Mouse (Mus musculus): ENCODE measurements around the gene Siva1.

The Siva1 gene

DNA sequence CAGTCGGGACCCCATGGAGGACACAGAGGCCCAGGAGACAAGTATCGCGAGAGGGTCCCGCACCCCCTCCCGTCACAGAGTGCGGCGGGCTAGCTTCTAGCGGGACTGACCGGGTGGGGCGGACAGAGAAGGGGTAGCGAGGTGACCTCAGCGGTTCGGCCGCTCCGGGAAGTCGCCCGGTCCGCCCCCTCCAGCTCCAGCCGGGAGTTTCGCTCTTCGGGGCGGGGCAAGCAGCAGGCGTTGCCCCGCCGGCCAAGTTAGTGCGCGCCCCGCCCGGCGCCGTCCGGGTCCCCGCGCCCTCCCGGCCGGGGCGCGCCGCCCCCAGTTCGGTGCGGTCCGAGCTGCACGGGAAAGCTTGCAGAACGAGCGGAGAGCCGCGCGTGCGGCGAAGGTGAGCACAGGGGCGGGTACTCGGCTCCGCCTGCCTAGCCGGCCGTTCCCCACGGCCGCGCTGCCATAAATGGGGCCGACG is 34.1 kb downstream of the Siva1 start, which contains the start of gene Zbtb42:
Gene Zbtb42, plus strand, starts transcription at position 274 of the 472 bp plus-strand sequence.
- DNase-seq (ENCODE audit: low read depth), result no peak

DNA sequence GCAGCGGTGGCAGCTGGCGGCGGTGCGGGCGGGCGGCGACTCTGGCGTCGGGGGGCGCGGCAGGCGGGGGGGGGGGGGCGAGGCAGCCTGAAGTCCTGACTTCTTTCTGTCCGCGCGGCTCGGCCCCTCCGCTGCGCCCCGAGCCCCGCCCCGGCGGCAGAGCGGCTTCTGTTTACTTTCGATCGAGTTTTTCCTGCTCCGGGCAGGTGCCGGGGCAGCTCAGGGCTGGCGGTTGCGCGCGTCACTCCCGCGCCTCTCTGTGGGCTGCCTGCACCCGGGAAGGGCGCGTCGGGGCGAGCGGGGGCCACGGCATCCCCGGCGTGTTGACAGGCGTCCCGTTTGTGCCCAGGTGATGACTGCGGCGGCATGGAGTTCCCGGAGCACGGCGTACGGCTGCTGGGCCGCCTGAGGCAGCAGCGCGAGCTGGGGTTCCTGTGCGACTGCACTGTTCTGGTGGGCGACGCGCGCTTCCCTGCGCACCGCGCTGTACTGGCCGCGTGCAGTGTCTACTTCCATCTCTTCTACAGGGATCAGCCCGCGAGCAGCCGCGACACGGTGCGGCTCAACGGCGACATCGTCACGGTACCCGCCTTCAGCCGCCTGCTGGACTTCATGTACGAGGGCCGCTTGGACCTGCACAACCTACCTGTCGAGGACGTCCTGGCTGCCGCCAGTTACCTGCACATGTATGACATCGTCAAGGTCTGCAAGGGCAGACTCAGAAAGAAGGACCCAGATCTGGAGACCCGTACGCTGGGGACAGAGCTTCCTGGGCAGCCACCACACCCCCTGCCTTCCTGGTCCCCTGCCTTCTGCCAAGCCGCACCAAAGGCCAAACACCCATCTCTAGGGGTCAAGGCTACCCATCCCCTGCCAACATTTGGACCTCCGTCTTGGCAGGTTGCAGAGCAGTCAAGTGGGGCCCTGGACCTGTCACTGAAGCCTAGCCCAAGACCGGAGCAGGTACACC is 34.8 kb downstream of the Siva1 start:
- no peak for DNase-seq (ENCODE audit: low read depth)

- no peak for DNase-seq (ENCODE audit: low read depth)
Measured at GRCm38 (mm10) chr12:112683351-112683750, 38.9 kb downstream of the Siva1 start.

DNA sequence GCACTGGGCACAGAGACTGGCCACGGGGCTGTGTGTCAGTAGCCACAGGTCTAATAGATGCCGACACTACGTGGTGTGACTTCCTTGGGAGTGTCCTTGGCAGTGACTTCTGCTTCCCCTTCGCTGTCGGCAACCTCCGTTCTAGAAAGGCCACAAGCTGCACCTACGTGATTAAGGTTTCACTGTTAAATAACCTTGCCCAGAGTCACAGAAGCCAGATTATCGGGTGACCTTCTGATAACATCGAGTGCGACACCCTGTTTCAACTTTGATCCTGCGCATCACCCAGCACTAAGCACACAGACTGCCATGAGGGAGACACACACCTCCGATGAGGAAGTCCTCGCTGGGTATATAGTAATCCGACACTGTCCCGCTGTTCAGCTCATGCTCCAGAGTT is 44.0 kb downstream of the Siva1 start:
- DNase-seq (ENCODE audit: low read depth), result no peak

DNA sequence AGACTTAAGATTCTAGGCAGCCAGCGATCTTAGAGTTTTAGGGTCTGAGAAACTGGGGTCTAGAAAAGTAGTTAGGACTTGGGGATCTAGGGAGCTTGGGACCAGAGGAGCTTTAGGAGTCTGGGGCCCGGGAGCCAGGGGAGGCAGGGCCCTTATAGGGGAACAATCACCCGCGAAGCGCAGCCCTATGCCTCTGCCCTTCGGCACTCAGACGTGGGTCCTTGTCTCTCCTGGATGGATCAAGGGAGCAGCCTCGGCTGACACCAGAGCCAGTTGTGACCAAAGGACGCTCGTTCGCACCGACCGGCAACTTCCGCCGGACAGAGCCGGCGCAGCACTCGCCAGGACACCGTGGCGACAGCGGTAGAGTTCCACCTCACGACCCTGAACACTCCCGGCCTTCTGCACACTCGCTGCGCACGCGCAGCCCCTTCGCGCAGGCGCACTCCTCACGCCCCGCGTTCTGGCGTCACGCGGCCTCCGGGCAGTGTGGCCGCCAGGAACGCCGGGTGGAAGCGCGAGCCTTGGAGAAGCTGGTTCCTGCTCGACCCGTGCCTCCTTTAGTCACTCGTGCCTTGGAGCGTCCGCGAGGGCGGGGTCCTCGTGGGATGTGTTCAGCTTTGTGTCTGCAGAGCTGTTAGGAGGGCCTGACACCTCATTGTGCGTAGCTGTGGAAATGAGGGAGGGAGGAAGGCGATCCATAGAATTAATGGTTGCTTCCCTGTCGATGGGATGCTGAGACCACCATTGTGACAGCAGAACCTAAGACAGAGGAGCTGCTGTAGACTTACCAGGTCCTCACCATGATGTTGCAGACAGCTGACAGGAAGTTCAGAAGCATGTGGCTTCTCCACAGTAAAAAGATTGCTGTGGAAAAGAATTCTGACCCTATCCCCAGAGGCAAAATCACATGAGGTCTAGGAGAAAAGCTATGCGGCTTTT is 49.0 kb downstream of the Siva1 start:
- DNase-seq (ENCODE audit: low read depth), result peak; percentile 86

- DNase-seq (ENCODE audit: low read depth), result no peak
Measured at GRCm38 (mm10) chr12:112694127-112694475, 49.6 kb downstream of the Siva1 start.

- DNase-seq (ENCODE audit: low read depth), result no peak
Measured at GRCm38 (mm10) chr12:112696806-112697425, 52.4 kb downstream of the Siva1 start.
